Mouse (Mus musculus) activated CD4-positive, CD25-positive, alpha-beta regulatory T cell (primary cell): Measurements from ENCODE around the gene Gfap. TPM values are rescaled to one million over a fixed set of nuclear protein-coding genes. Genes with fewer than 3 reads are reported as not detected.

Source experiments
- polyA plus RNA-seq, 2 experiments: library from polyadenylated mRNA; unstranded; fragments of 100-300 nt; shearing (Covaris generic); gene quantifications; one replicate each; pipeline ENCODE4 v1.2.1; 2017

Gfap gene
- not detected for polyA plus RNA-seq

GRCm38 (mm10) chr11:102900763-102901162 lies at the start of gene Gfap:
Gene Gfap (minus strand): TSS chr11:102900912.

GRCm38 (mm10) chr11:102946265-102946991 lies 45.7 kb upstream of the Gfap start, which contains the start of gene C1ql1:
Gene C1ql1 (minus strand): TSS chr11:102946688.

DNA sequence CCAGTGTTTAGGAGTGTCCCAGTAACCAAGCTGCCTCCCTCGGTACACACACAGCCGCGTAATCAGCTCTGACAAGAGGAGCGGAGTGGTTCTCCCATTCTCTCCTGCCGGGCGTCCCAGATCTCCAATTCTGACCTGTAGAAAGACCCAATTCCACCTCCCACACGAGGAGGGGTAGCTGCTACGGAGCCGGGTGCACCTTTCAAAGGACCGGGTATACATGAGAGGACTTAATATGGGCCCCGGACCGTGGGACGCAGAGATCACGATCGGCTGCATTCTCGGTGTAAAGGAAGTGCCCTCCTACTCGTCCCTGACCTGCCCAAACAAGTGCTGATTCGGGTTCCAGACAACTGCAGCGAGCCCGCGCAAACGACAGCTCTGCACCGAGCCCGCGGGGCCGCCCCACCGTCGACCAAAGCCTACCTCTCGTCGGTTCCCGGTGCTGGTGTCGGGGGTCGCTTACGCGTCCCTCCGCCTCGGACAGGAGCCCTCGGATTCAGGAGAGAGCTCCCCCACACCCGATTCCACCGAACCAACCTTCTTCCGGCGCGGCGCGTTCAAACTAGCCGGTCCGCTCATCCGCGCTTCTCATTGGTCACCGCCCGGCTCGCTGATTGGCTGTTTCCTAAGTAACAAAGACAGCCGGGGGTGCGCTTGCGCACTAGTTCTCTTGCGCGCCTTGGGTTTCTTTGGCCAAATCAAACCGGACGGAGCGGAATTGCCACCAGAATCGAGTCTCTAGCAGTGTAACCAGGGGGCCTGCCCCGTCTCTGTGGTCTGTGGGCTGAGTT lies 24.0 kb upstream of the Gfap start, which contains the start of gene Kif18b:
Gene Kif18b (minus strand): TSS at position 568 of the 794 bp plus-strand sequence.

GRCm38 (mm10) chr11:102884616-102885219 lies 16.0 kb downstream of the Gfap start, which contains the start of gene Fam187a:
Gene Fam187a (plus strand): TSS chr11:102885169.

GRCm38 (mm10) chr11:102880585-102881313 lies 20.0 kb downstream of the Gfap start, which contains the start of the genes Eftud2 and Ccdc103:
Gene Eftud2 (minus strand): TSS chr11:102880985.
Gene Ccdc103 (plus strand): TSS chr11:102881204.

Other genes starting within 250 kb of the Gfap start
- under 1 TPM in 1 of 2 experiments, not detected in 1; 0.04 TPM for gene Meioc, start 237.2 kb downstream of the Gfap start, polyA plus RNA-seq
- 10 to 100 TPM; 27.5 to 30.7 TPM for gene Ccdc43, start 203.1 kb downstream of the Gfap start, polyA plus RNA-seq
- not detected for gene Adam11, start 139.5 kb downstream of the Gfap start, polyA plus RNA-seq
- under 1 TPM in 1 of 2 experiments, not detected in 1; 0.26 TPM for gene Gjc1, start 81.2 kb downstream of the Gfap start, polyA plus RNA-seq
- not detected for gene Higd1b, start 65.1 kb downstream of the Gfap start, polyA plus RNA-seq
- 100 to 1,000 TPM; 131 to 153 TPM for gene Eftud2, start 19.9 kb downstream of the Gfap start, polyA plus RNA-seq
- not detected for gene Ccdc103, start 19.7 kb downstream of the Gfap start, polyA plus RNA-seq
- gene Fam187a, start 15.7 kb downstream of the Gfap start, polyA plus RNA-seq, result not detected
- 1 to 10 TPM; 3.9 to 8.1 TPM for gene Kif18b, start 24.2 kb upstream of the Gfap start, polyA plus RNA-seq
- not detected for gene C1ql1, start 45.8 kb upstream of the Gfap start, polyA plus RNA-seq
- gene Nmt1, start 127.3 kb upstream of the Gfap start, polyA plus RNA-seq, result 10 to 100 TPM; 64.6 to 71.5 TPM
- 10 to 100 TPM; 25.1 to 25.4 TPM for gene Dcakd, start 127.4 kb upstream of the Gfap start, polyA plus RNA-seq
- gene Plcd3, start 200.7 kb upstream of the Gfap start, polyA plus RNA-seq, result under 1 TPM in 1 of 2 experiments, not detected in 1; 0.45 TPM
- 10 to 100 TPM; 41.4 to 49.3 TPM for gene Acbd4, start 200.8 kb upstream of the Gfap start, polyA plus RNA-seq
- 1 to 10 TPM; 5.2 to 5.4 TPM for gene Hexim1, start 215.3 kb upstream of the Gfap start, polyA plus RNA-seq
- gene Hexim2, start 231.5 kb upstream of the Gfap start, polyA plus RNA-seq, result 1 to 10 TPM; 2.9 to 6.0 TPM